Mouse (Mus musculus): ENCODE data around the gene Mapk14. TPM values are rescaled to one million over a fixed set of nuclear protein-coding genes. Genes with fewer than 3 reads are reported as not detected.

Mapk14 gene
- 11.9 and 30.3 TPM in 2 replicates for polyA plus RNA-seq (2021; fragmentation: Nextera tagmentation)
- long read RNA-seq, experiment 1, transcript Mapk14-201 (12 exons, 3,562 nt) = minor isoform, 5 of 68 reads
- long read RNA-seq, experiment 1, transcript Mapk14-202 (12 exons, 3,548 nt) = major isoform, 10 of 68 reads
- long read RNA-seq, experiment 1, partial matches to known transcripts = 42 of 68 reads
- long read RNA-seq, experiment 1, other reads (novel, unspliced or antisense) = 7 of 68 reads
- long read RNA-seq, experiment 2, partial matches to known transcripts = 17 of 18 reads
- long read RNA-seq, experiment 2, other reads (novel, unspliced or antisense) = 1 of 18 reads

DNA sequence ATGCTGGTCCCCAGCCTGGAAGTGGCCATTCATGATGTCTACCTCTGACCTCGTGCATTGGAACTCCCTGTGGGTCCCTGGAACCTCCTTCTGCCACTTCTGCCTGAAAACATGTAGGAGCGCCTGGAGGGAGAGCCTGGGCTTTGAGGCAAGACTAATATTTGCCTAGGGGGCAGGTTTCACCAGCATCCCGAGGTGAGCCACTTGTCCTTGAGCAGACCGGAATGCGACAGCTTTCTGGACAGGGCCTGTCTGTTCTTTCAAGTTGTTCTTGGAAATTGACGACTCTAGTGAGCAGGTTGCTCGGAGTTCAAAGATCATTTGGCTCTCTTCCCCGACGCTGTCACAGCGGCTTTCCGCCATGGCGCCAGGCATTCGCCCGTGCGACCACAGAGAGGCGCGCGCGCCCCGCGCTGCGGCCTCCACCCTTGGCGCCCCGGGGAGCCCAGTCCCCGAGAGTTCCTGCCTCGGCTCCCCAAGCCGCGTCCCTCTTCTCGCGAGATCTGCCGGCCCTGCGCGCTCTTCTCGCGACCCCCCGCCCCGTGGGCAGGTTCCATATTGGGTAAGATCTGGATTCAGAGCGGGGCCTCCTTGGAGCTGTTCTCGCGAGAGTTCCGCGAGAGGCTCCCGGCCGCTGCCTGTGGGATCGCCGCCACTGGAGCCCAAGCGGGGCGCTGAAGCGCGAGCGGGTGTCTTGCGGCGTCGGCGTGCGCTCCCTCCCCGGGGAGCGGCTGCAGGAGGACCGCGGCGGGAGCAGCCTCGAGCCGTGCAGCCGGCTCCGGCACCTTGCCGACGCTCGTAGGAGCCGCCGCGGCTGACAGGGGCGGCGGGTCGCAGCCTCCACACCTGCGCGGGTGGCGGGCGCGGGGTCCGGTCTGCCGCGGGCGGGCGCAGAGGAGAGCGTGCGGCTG lies at the start of gene Mapk14:
TSS of gene Mapk14 (plus strand) at position 554 of the 911 bp plus-strand sequence.

GRCm38 (mm10) chr17:28689586-28690283 lies 1.4 kb upstream of the Mapk14 start, which contains the start of gene Slc26a8:
Gene Slc26a8, minus strand, starts transcription at chr17:28690233.

GRCm38 (mm10) chr17:28725783-28726182 lies 34.7 kb downstream of the Mapk14 start, which contains the start of gene AC170998.1:
Gene AC170998.1, plus strand, starts transcription at chr17:28726083.

GRCm38 (mm10) chr17:28769121-28769874 lies 78.2 kb downstream of the Mapk14 start, which contains the start of gene Mapk13:
Gene Mapk13, plus strand, starts transcription at chr17:28769297.

Other genes with a start within 250 kb of the Mapk14 start
- 3.2 and 4.0 TPM in 2 replicates for gene Fkbp5, start 173.8 kb upstream of the Mapk14 start, polyA plus RNA-seq (2021; fragmentation: Nextera tagmentation)
- gene Armc12, start 160.5 kb upstream of the Mapk14 start, polyA plus RNA-seq (2021; fragmentation: Nextera tagmentation) = not detected in 2 replicates
- gene Clpsl2, start 141.9 kb upstream of the Mapk14 start, polyA plus RNA-seq (2021; fragmentation: Nextera tagmentation) = not detected in 2 replicates
- gene Clps, start 130.6 kb upstream of the Mapk14 start, polyA plus RNA-seq (2021; fragmentation: Nextera tagmentation) = not detected in 2 replicates
- 4.6 and 6.6 TPM in 2 replicates for gene Lhfpl5, start 115.7 kb upstream of the Mapk14 start, polyA plus RNA-seq (2021; fragmentation: Nextera tagmentation)
- 50.2 and 68.8 TPM in 2 replicates for gene Srpk1, start 68.6 kb upstream of the Mapk14 start, polyA plus RNA-seq (2021; fragmentation: Nextera tagmentation)
- 1.4 and 1.9 TPM in 2 replicates for gene Slc26a8, start 1.1 kb upstream of the Mapk14 start, polyA plus RNA-seq (2021; fragmentation: Nextera tagmentation)
- gene AC170998.1, start 34.8 kb downstream of the Mapk14 start, polyA plus RNA-seq (2021; fragmentation: Nextera tagmentation) = not detected in 2 replicates
- gene Mapk13, start 78.0 kb downstream of the Mapk14 start, polyA plus RNA-seq (2021; fragmentation: Nextera tagmentation) = 1.3 and 1.4 TPM in 2 replicates
- gene Brpf3, start 109.8 kb downstream of the Mapk14 start, polyA plus RNA-seq (2021; fragmentation: Nextera tagmentation) = 3.0 and 4.4 TPM in 2 replicates
- 0.18 and 0.20 TPM in 2 replicates for gene Pnpla1, start 167.1 kb downstream of the Mapk14 start, polyA plus RNA-seq (2021; fragmentation: Nextera tagmentation)
- 1.8 and 3.4 TPM in 2 replicates for gene 4930539E08Rik, start 224.0 kb downstream of the Mapk14 start, polyA plus RNA-seq (2021; fragmentation: Nextera tagmentation)